Mouse (Mus musculus) retina, adult 2 months (tissue): Measurements from ENCODE around the gene Bik.

Source experiments
- DNase-seq: peaks from one replicate; pipeline ENCODE4 v3.0.0-alpha.2; 2012; ENCODE audit warnings: low read depth, low spot score

The Bik gene

GRCm38 (mm10) chr15:83583419-83584156 lies 56.9 kb downstream of the Bik start:
- DNase-seq, result no peak

- DNase-seq, result no peak
Observed at GRCm38 (mm10) chr15:83584741-83585220, 58.1 kb downstream of the Bik start.

GRCm38 (mm10) chr15:83590841-83591240 lies 64.2 kb downstream of the Bik start:
- DNase-seq, result no peak

GRCm38 (mm10) chr15:83591758-83592157 lies 65.1 kb downstream of the Bik start:
- DNase-seq, result no peak

GRCm38 (mm10) chr15:83592260-83593188 lies 65.9 kb downstream of the Bik start:
- no peak for DNase-seq

- no peak for DNase-seq
Observed at GRCm38 (mm10) chr15:83593189-83593585, 66.5 kb downstream of the Bik start.

GRCm38 (mm10) chr15:83593702-83594512 lies 67.2 kb downstream of the Bik start:
- DNase-seq, result no peak
